14 mouse cellular contexts compared by ENCODE assay signal in genomic region chr12:69871632-69872031, GRCm38 (mm10).
"Had no signal": no experiment of that assay in that cellular context is flagged by ENCODE, and none has a peak within 500 bp of the region (broad histone marks: within the 10 kb centered on the region; RNA-seq: fewer than 3 reads in every experiment).

No protein-coding gene starts in this region.

- H3K27me3 ChIP-seq: limb, embryonic 12.5 days; lung, embryonic 15.5 days; midbrain, embryonic 15.5 days; neural tube, embryonic 13.5 days had no signal

- ATAC-seq: midbrain, embryonic 15.5 days had no signal

- H3K36me3 ChIP-seq: midbrain, embryonic 15.5 days had no signal

- H3K27ac ChIP-seq: limb, embryonic 12.5 days; lung, embryonic 15.5 days; macrophage; midbrain, embryonic 15.5 days; neural tube, embryonic 13.5 days had no signal

- H3K4me1 ChIP-seq: limb, embryonic 12.5 days; midbrain, embryonic 15.5 days; neural tube, embryonic 13.5 days had no signal

- DNase-seq: kidney, adult 2 months; kidney, postnatal 25 days; layer of hippocampus, adult 9-11 months; layer of hippocampus, postnatal 36 days; lung, postnatal 14 days; right cerebral cortex, adult 18-20 months; right cerebral cortex, postnatal 25 days; thymus, postnatal 36 days had no signal

- H3K4me2 ChIP-seq: limb, embryonic 12.5 days; liver, embryonic 11.5 days; lung, embryonic 15.5 days; midbrain, embryonic 15.5 days; neural tube, embryonic 13.5 days had no signal

- H3K9ac ChIP-seq: limb, embryonic 12.5 days; lung, embryonic 15.5 days; midbrain, embryonic 15.5 days; neural tube, embryonic 13.5 days had no signal

- H3K4me3 ChIP-seq: limb, embryonic 12.5 days; lung, embryonic 15.5 days; midbrain, embryonic 15.5 days; neural tube, embryonic 13.5 days had no signal

- H3K9me3 ChIP-seq: limb, embryonic 12.5 days; lung, embryonic 15.5 days; midbrain, embryonic 15.5 days; neural tube, embryonic 13.5 days had no signal
